Mouse (Mus musculus): Measurements from ENCODE around the gene Atp6v0e. TPM values are rescaled to one million over a fixed set of nuclear protein-coding genes. Genes with fewer than 3 reads are reported as not detected.

Gene Atp6v0e
- polyA plus RNA-seq, 1 experiment from 2014 or later, result 90.5 TPM

- 96% methylated on average over 8 of the region's 8 CpGs for WGBS
- H3K4me1 ChIP-seq (ENCODE audit: control insufficient read depth, insufficient read depth, low read length), result 0 out of 2 replicates have a peak, but pooled peaks cover 6% of the 10 kb centered on the region
- 0 out of 2 replicates have a peak overlapping the region, but pooled peaks have one; percentile 46 for H3K27ac ChIP-seq (replicated peaks; ENCODE audit: low read depth, low read length)
- ATAC-seq (ENCODE audit: low FRiP score, low TSS enrichment) (no peak), DNase-seq (no peak)
- H3K9ac ChIP-seq (replicated peaks; ENCODE audit: low read length), result no peak overlapping the region
- H3K36me3 ChIP-seq (ENCODE audit: control insufficient read depth, insufficient read depth, low read length), result peaks cover 78% of the 10 kb centered on the region
- H3K4me3 ChIP-seq (replicated peaks; ENCODE audit: low read depth, low read length), result no peak overlapping the region
- H3K27me3 ChIP-seq (ENCODE audit: control insufficient read depth, insufficient read depth, low read length), result no peaks in the 10 kb centered on the region
- no peak overlapping the region for H3K4me2 ChIP-seq (ENCODE audit: low read length)
- no peaks in the 10 kb centered on the region for H3K9me3 ChIP-seq (ENCODE audit: control insufficient read depth, low read length)
These were observed 17.6 kb upstream of the Atp6v0e start for GRCm38 (mm10) chr17:26645411-26645854.

GRCm38 (mm10) chr17:26647283-26647682 lies 15.7 kb upstream of the Atp6v0e start:
- Histone ChIP-seq H3K9ac (replicated peaks; ENCODE audit: low read length) (no peak overlapping the region), H3K27me3 (ENCODE audit: control insufficient read depth, insufficient read depth, low read length) (no peaks in the 10 kb centered on the region), H3K9me3 (ENCODE audit: control insufficient read depth, low read length) (no peaks in the 10 kb centered on the region), H3K4me1 (ENCODE audit: control insufficient read depth, insufficient read depth, low read length) (0 out of 2 replicates have a peak, but pooled peaks cover 6% of the 10 kb centered on the region), H3K4me3 (replicated peaks; ENCODE audit: low read depth, low read length) (no peak overlapping the region), H3K36me3 (ENCODE audit: control insufficient read depth, insufficient read depth, low read length) (peaks cover 71% of the 10 kb centered on the region), H3K27ac (replicated peaks; ENCODE audit: low read depth, low read length) (no peak overlapping the region), H3K4me2 (ENCODE audit: low read length) (no peak overlapping the region)
- DNase-seq (no peak), ATAC-seq (ENCODE audit: low FRiP score, low TSS enrichment) (no peak)
- WGBS, result 82% methylated on average over 13 of the region's 13 CpGs

DNA sequence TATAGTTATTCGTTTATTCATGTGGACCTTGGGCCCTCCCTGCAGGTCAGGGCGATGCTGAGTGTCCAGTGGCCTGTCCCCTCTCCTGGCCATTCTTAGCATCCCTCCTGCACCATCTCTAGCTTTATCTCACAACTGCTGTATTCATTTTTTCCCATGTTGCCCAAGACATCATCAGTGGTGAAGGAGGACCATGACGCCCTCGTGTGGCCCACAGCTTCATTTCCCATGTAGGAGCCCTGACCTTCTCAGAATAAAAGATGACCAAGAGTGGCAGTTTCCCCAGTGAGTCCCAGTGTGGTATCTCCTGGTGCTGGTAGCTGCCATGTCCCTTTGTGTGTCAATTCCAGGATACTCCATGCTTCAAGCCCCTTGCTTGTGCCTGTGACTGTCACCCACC lies 13.5 kb upstream of the Atp6v0e start:
- Histone ChIP-seq H3K9me3 (ENCODE audit: control insufficient read depth, low read length) (no peaks in the 10 kb centered on the region), H3K36me3 (ENCODE audit: control insufficient read depth, insufficient read depth, low read length) (peaks cover 60% of the 10 kb centered on the region), H3K27ac (replicated peaks; ENCODE audit: low read depth, low read length) (no peak overlapping the region), H3K9ac (replicated peaks; ENCODE audit: low read length) (no peak overlapping the region), H3K4me3 (replicated peaks; ENCODE audit: low read depth, low read length) (no peak overlapping the region), H3K27me3 (ENCODE audit: control insufficient read depth, insufficient read depth, low read length) (no peaks in the 10 kb centered on the region), H3K4me1 (ENCODE audit: control insufficient read depth, insufficient read depth, low read length) (0 out of 2 replicates have a peak, but pooled peaks cover 6% of the 10 kb centered on the region), H3K4me2 (ENCODE audit: low read length) (no peak overlapping the region)
- no peak for DNase-seq
- WGBS, result 82% methylated on average over 4 of the region's 4 CpGs
- no peak for ATAC-seq (ENCODE audit: low FRiP score, low TSS enrichment)

GRCm38 (mm10) chr17:26650451-26651363 lies 12.3 kb upstream of the Atp6v0e start:
- H3K9ac ChIP-seq (replicated peaks; ENCODE audit: low read length), result no peak overlapping the region
- no peak overlapping the region for H3K4me3 ChIP-seq (replicated peaks; ENCODE audit: low read depth, low read length)
- H3K27ac ChIP-seq (replicated peaks; ENCODE audit: low read depth, low read length), result peak overlapping the region; percentile 41; the same call in 1 of the 2 replicates
- no peaks in the 10 kb centered on the region for H3K27me3 ChIP-seq (ENCODE audit: control insufficient read depth, insufficient read depth, low read length)
- H3K4me2 ChIP-seq (ENCODE audit: low read length), result no peak overlapping the region
- WGBS, result 81% methylated on average over 14 of the region's 14 CpGs
- no peaks in the 10 kb centered on the region for H3K9me3 ChIP-seq (ENCODE audit: control insufficient read depth, low read length)
- ATAC-seq (ENCODE audit: low FRiP score, low TSS enrichment) (no peak), DNase-seq (no peak)
- H3K36me3 ChIP-seq (ENCODE audit: control insufficient read depth, insufficient read depth, low read length), result peaks cover 62% of the 10 kb centered on the region
- no peaks in the 10 kb centered on the region for H3K4me1 ChIP-seq (ENCODE audit: control insufficient read depth, insufficient read depth, low read length)

GRCm38 (mm10) chr17:26658854-26659572 lies 4.0 kb upstream of the Atp6v0e start:
- Histone ChIP-seq H3K4me2 (ENCODE audit: low read length) (no peak overlapping the region), H3K4me1 (ENCODE audit: control insufficient read depth, insufficient read depth, low read length) (peaks cover 6% of the 10 kb centered on the region), H3K9ac (replicated peaks; ENCODE audit: low read length) (no peak overlapping the region), H3K27ac (replicated peaks; ENCODE audit: low read depth, low read length) (no peak overlapping the region), H3K9me3 (ENCODE audit: control insufficient read depth, low read length) (no peaks in the 10 kb centered on the region), H3K4me3 (replicated peaks; ENCODE audit: low read depth, low read length) (no peak overlapping the region), H3K27me3 (ENCODE audit: control insufficient read depth, insufficient read depth, low read length) (no peaks in the 10 kb centered on the region), H3K36me3 (ENCODE audit: control insufficient read depth, insufficient read depth, low read length) (peaks cover 34% of the 10 kb centered on the region)
- no peak for ATAC-seq (ENCODE audit: low FRiP score, low TSS enrichment)
- DNase-seq, result no peak
- 49% methylated on average over 21 of the region's 21 CpGs for WGBS

DNA sequence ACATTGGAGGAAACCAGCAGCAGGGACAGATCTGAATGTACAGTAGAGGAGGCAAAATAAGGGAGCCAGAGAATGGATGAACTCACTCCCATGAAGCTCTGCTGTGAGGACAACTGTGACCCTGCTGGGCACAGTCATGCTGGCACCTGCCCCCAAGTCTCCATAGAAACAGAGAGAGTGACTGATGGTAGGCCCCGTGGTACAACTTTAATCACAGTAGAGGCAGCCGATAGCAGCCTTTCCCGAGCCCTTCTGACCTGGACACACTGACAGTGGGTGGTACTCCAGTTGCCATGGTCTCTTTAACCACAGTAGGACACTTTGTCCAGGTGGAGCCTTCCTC lies 3.5 kb upstream of the Atp6v0e start:
- no peaks in the 10 kb centered on the region for H3K27me3 ChIP-seq (ENCODE audit: control insufficient read depth, insufficient read depth, low read length)
- peaks cover 6% of the 10 kb centered on the region for H3K4me1 ChIP-seq (ENCODE audit: control insufficient read depth, insufficient read depth, low read length)
- no peak overlapping the region for H3K27ac ChIP-seq (replicated peaks; ENCODE audit: low read depth, low read length)
- 62% methylated on average over 3 of the region's 3 CpGs for WGBS
- ATAC-seq (ENCODE audit: low FRiP score, low TSS enrichment), result no peak
- H3K4me3 ChIP-seq (replicated peaks; ENCODE audit: low read depth, low read length), result no peak overlapping the region
- DNase-seq, result no peak
- H3K4me2 ChIP-seq (ENCODE audit: low read length), result no peak overlapping the region
- no peak overlapping the region for H3K9ac ChIP-seq (replicated peaks; ENCODE audit: low read length)
- no peaks in the 10 kb centered on the region for H3K9me3 ChIP-seq (ENCODE audit: control insufficient read depth, low read length)
- H3K36me3 ChIP-seq (ENCODE audit: control insufficient read depth, insufficient read depth, low read length), result peaks cover 29% of the 10 kb centered on the region

DNA sequence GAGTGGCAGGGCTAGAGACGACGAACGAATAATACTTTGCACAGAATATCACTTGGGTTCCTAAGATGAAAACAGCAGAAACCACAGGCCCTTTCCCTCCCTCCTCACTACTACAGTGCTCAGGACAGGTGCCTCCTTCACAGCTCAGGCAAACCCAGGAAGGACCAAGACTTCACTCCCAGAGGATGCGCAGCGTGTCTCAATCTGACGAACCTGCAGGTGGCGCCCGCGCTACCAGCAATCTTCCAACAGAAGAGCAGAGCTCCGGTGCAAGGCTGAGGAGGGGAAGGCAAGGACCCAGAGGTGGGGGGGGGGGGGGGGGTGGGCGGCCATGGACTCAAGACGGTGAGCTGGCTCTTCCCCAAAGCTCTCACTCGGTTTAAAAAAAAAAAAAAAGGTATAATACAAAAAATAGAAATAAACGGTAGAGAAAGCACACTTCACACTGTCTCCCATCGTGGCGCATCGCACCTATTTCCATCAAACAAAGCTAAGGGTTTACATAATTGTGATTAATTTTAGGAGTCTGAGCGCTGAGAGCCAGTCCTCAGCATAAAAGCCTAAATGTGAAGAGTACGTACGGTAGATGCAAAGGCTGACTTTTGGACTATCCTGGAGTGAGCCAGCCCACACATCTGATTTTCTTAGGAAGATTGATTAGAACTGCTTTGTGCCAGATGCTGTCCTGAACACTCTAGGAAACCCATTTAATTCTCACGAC lies 2.7 kb upstream of the Atp6v0e start:
- H3K27ac ChIP-seq (replicated peaks; ENCODE audit: low read depth, low read length), result no peak overlapping the region
- H3K27me3 ChIP-seq (ENCODE audit: control insufficient read depth, insufficient read depth, low read length), result no peaks in the 10 kb centered on the region
- H3K4me1 ChIP-seq (ENCODE audit: control insufficient read depth, insufficient read depth, low read length), result peaks cover 6% of the 10 kb centered on the region
- DNase-seq (peak; percentile 90), ATAC-seq (ENCODE audit: low FRiP score, low TSS enrichment) (no peak)
- H3K4me3 ChIP-seq (replicated peaks; ENCODE audit: low read depth, low read length), result no peak overlapping the region
- H3K9ac ChIP-seq (replicated peaks; ENCODE audit: low read length), result no peak overlapping the region; the same call in 1 of the 2 replicates
- peak overlapping the region; percentile 38 for H3K4me2 ChIP-seq (ENCODE audit: low read length)
- peaks cover 21% of the 10 kb centered on the region for H3K36me3 ChIP-seq (ENCODE audit: control insufficient read depth, insufficient read depth, low read length)
- no peaks in the 10 kb centered on the region for H3K9me3 ChIP-seq (ENCODE audit: control insufficient read depth, low read length)
- 28% methylated on average over 19 of the region's 21 CpGs for WGBS

GRCm38 (mm10) chr17:26662204-26662603 lies 827 bp upstream of the Atp6v0e start:
- no peak overlapping the region for H3K27ac ChIP-seq (replicated peaks; ENCODE audit: low read depth, low read length)
- H3K36me3 ChIP-seq (ENCODE audit: control insufficient read depth, insufficient read depth, low read length), result peaks cover 4% of the 10 kb centered on the region; the same call in 1 of the 2 replicates
- no peak for ATAC-seq (ENCODE audit: low FRiP score, low TSS enrichment)
- 87% methylated on average over 5 of the region's 5 CpGs for WGBS
- H3K4me2 ChIP-seq (ENCODE audit: low read length), result no peak overlapping the region
- H3K4me3 ChIP-seq (replicated peaks; ENCODE audit: low read depth, low read length), result no peak overlapping the region
- H3K9me3 ChIP-seq (ENCODE audit: control insufficient read depth, low read length), result no peaks in the 10 kb centered on the region
- no peaks in the 10 kb centered on the region for H3K27me3 ChIP-seq (ENCODE audit: control insufficient read depth, insufficient read depth, low read length)
- no peak for DNase-seq
- H3K4me1 ChIP-seq (ENCODE audit: control insufficient read depth, insufficient read depth, low read length), result peaks cover 6% of the 10 kb centered on the region
- no peak overlapping the region for H3K9ac ChIP-seq (replicated peaks; ENCODE audit: low read length)

Measured in midbrain, embryonic 14.5 days (tissue).